Mouse (Mus musculus): ENCODE results near the gene Smco4.

DNA sequence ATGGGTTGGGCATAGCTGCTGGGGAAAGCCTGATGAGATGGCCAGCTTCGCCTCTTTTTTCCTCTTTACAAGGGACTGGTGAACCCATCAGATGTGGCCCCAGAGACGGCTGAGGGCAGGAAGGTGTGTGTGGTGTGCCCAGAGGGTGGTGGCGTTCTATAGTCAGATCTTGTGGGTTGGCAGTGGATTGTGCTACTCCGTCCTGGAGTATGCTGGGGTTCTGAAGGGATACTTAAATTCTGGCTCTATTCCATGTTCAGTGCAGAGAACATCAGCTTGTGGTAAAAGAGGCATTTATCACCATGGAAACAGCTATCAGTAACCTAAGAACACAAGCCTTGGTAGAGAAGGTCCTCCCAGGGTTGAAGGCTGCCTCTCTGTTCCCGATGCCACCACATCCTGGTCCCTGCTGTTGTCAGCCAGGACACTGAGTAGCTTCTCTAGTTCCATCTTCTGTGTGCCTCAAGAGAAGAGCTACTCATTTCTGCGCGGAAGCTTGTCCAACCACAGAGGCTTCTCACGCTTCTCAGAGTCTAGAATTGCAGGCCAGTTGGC is 45.8 kb downstream of the Smco4 start:
- no peak for TF ChIP-seq CTCF (IDR thresholded peaks at IDR 0.05; ENCODE audit: low read depth)
- TF ChIP-seq EP300 (optimal IDR thresholded peaks at IDR 0.05): no peak
